Mouse (Mus musculus): ENCODE results near the gene Smok3b. TPM values are rescaled to one million over a fixed set of nuclear protein-coding genes. Genes with fewer than 3 reads are reported as not detected.

The Smok3b gene
- total RNA-seq, 4 experiments from 2014 or later = not detected

- DNase-seq = peak; percentile 12
These were observed 64.2 kb downstream of the Smok3b start for GRCm38 (mm10) chr5:138085421-138085911.

- no peak for DNase-seq
These were observed 65.6 kb downstream of the Smok3b start for GRCm38 (mm10) chr5:138086842-138087241.

GRCm38 (mm10) chr5:138088366-138088765 lies 67.1 kb downstream of the Smok3b start:
- DNase-seq = no peak

- DNase-seq = no peak
These were observed 67.9 kb downstream of the Smok3b start for GRCm38 (mm10) chr5:138089108-138089551.

- no peak for DNase-seq
These were observed 69.0 kb downstream of the Smok3b start for GRCm38 (mm10) chr5:138090271-138090670.

- DNase-seq = no peak
These were observed 69.5 kb downstream of the Smok3b start for GRCm38 (mm10) chr5:138090737-138091136.

GRCm38 (mm10) chr5:138092771-138093170 lies 71.5 kb downstream of the Smok3b start:
- no peak for DNase-seq

GRCm38 (mm10) chr5:138094474-138094873 lies 73.2 kb downstream of the Smok3b start:
- DNase-seq = no peak

Other genes with a start within 250 kb of the Smok3b start
- gene Ppp1r35, start 242.6 kb upstream of the Smok3b start, total RNA-seq (2022) = 10 to 100 TPM; 21.2 to 35.5 (median 27.0) TPM
- gene Mepce, start 233.8 kb upstream of the Smok3b start, total RNA-seq (2022) = 10 to 100 TPM; 53.8 to 66.8 (median 56.1) TPM
- 1 to 10 TPM; 1.4 to 4.4 (median 2.8) TPM for gene Zcwpw1, start 233.6 kb upstream of the Smok3b start, total RNA-seq (2022)
- gene Pilra, start 185.1 kb upstream of the Smok3b start, total RNA-seq (2022) = 1 to 10 TPM; 1.8 to 5.8 (median 4.1) TPM
- gene Pilrb1, start 163.3 kb upstream of the Smok3b start, total RNA-seq (2022) = 1 to 10 TPM; 1.2 to 3.7 (median 1.9) TPM
- gene Pilrb2, start 149.6 kb upstream of the Smok3b start, total RNA-seq (2022) = 1 to 10 TPM in 2 of 4 experiments, under 1 TPM in 1, not detected in 1; 0.93 to 3.2 (median 2.2) TPM
- under 1 TPM in 3 of 4 experiments, not detected in 1; 0.17 to 0.26 (median 0.22) TPM for gene Cyp3a13, start 99.8 kb upstream of the Smok3b start, total RNA-seq (2022)
- gene Gjc3, start 58.3 kb upstream of the Smok3b start, total RNA-seq (2022) = under 1 TPM; 0.14 to 0.71 (median 0.40) TPM
- gene Azgp1, start 39.9 kb upstream of the Smok3b start, total RNA-seq (2022) = 1 to 10 TPM in 1 of 4 experiments, under 1 TPM in 2, not detected in 1; 0.73 to 1.0 (median 0.78) TPM
- not detected for gene Smok3a, start 168 bp upstream of the Smok3b start, total RNA-seq (2022)
- gene Smok3c, start 31.8 kb downstream of the Smok3b start, total RNA-seq (2022) = not detected
- 10 to 100 TPM; 39.6 to 51.4 (median 47.6) TPM for gene Zkscan1, start 63.7 kb downstream of the Smok3b start, total RNA-seq (2022)
- 10 to 100 TPM; 16.7 to 18.8 (median 17.1) TPM for gene Zscan21, start 95.5 kb downstream of the Smok3b start, total RNA-seq (2022)
- 10 to 100 TPM; 12.9 to 18.5 (median 16.1) TPM for gene Zfp113, start 134.3 kb downstream of the Smok3b start, total RNA-seq (2022)
- gene Cops6, start 139.6 kb downstream of the Smok3b start, total RNA-seq (2022) = 100 to 1,000 TPM; 123 to 142 (median 139) TPM
- gene Ap4m1, start 150.6 kb downstream of the Smok3b start, total RNA-seq (2022) = 10 to 100 TPM; 19.5 to 34.6 (median 27.6) TPM
- gene Mcm7, start 151.0 kb downstream of the Smok3b start, total RNA-seq (2022) = 10 to 100 TPM; 26.2 to 40.7 (median 32.4) TPM
- gene Taf6, start 166.0 kb downstream of the Smok3b start, total RNA-seq (2022) = 10 to 100 TPM; 42.4 to 62.7 (median 51.4) TPM
- 10 to 100 TPM; 23.8 to 34.5 (median 27.8) TPM for gene Cnpy4, start 166.1 kb downstream of the Smok3b start, total RNA-seq (2022)
- 10 to 100 TPM; 10.4 to 15.0 (median 11.7) TPM for gene Mblac1, start 172.9 kb downstream of the Smok3b start, total RNA-seq (2022)
- gene Nxpe5, start 204.5 kb downstream of the Smok3b start, total RNA-seq (2022) = under 1 TPM; 0.14 to 0.91 (median 0.52) TPM
- 100 to 1,000 TPM in 2 of 4 experiments, 10 to 100 TPM in 2; 86.5 to 106 (median 99.5) TPM for gene Lamtor4, start 234.1 kb downstream of the Smok3b start, total RNA-seq (2022)
- gene BC037034, start 242.6 kb downstream of the Smok3b start, total RNA-seq (2022) = 10 to 100 TPM; 22.7 to 48.4 (median 37.4) TPM